Mouse (Mus musculus) forebrain, embryonic 15.5 days (tissue): Measurements from ENCODE around the gene Gm3002. TPM values are rescaled to one million over a fixed set of nuclear protein-coding genes. Genes with fewer than 3 reads are reported as not detected.
"Not testable (repeated sequence)": the region's sequence is repeated elsewhere in the genome, so short reads cannot be mapped to it uniquely, and the experiment has no call there.

Source experiments
- ATAC-seq: fragments of 200-750 bp; cut with Nextera tagmentation; replicated peaks from 2 replicates; pipeline ENCODE4 v1.8.0; 2017; ENCODE audit warnings: mild to moderate bottlenecking, moderate TSS enrichment, moderate library complexity
- H3K27ac ChIP-seq: fragments of 300-500 bp; sonication (generic); replicated peaks from 2 replicates; pipeline ENCODE4 v1.5.1; 2015; ENCODE audit warnings: mild to moderate bottlenecking, inconsistent platforms
- H3K27me3 ChIP-seq: fragments of 300-500 bp; sonication (generic); 2 replicates; pipeline ENCODE4 v1.6.1; 2015; ENCODE audit warnings: inconsistent platforms
- H3K36me3 ChIP-seq: fragments of 300-500 bp; sonication (generic); 2 replicates; pipeline ENCODE4 v1.6.1; 2015; ENCODE audit warnings: mild to moderate bottlenecking, inconsistent platforms
- H3K4me1 ChIP-seq: fragments of 300-500 bp; sonication (generic); 2 replicates; pipeline ENCODE4 v1.6.1; 2015; ENCODE audit warnings: inconsistent platforms
- H3K4me2 ChIP-seq: fragments of 300-500 bp; sonication (generic); replicated peaks from 2 replicates; pipeline ENCODE4 v1.6.1; 2015; ENCODE audit warnings: mild to moderate bottlenecking, inconsistent platforms
- H3K4me3 ChIP-seq: fragments of 300-500 bp; sonication (generic); 2 replicates; pipeline ENCODE4 v1.5.1; 2015; ENCODE audit warnings: mild to moderate bottlenecking, inconsistent platforms
- H3K9ac ChIP-seq: fragments of 300-500 bp; sonication (generic); replicated peaks from 2 replicates; pipeline ENCODE4 v1.6.1; 2015; ENCODE audit warnings: mild to moderate bottlenecking, inconsistent platforms
- H3K9me3 ChIP-seq: fragments of 300-500 bp; sonication (generic); 2 replicates; pipeline ENCODE4 v1.6.1; 2016; ENCODE audit warnings: inconsistent platforms
- WGBS: fragments of 180-500 bp; shearing (Covaris S2); methylation state at CpG from one replicate; pipeline ENCODE4 v1.1.7; 2015; ENCODE audit warnings: mixed read lengths; 5-methylcytosine and 5-hydroxymethylcytosine counted together
- polyA plus RNA-seq: library from polyadenylated mRNA; unstranded; fragments of >200 nt; fragmentation: Nextera tagmentation; extraction: Ambion mirVana; gene quantifications from 2 replicates; pipeline ENCODE4 v1.2.1, GENCODE M21; 2015

Gm3002 gene
- 3.4 and 3.7 TPM in 2 replicates for polyA plus RNA-seq

DNA sequence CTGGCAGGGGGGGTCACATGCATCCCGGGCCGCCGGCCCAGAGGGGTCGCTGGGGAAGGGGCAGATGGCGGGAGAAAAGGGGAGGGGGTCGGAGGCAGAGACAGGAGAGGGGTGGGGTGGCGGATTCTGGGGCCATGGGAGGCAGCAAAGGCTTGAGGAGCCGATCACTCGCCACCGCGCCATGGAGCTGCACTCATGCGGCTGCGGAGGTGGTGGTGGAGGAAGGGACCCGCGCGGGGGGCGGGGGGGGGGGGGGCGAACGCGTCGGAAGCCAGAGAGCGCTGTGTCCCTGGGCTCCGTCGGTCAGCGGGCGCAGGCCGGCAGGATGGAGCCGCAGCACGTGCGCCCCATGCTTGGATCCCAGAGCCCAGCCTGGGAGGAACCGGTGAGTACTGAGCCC is at the start of gene Gm3002:
Gene Gm3002, plus strand, starts transcription at position 301 of the 400 bp plus-strand sequence.
- no CpG with 5 or more reads among the region's 31 CpGs for WGBS
- ATAC-seq: not testable (repeated sequence)

GRCm38 (mm10) chr14:3845945-3846344 is 36.1 kb downstream of the Gm3002 start, which contains the start of gene Gm3033:
TSS of gene Gm3033 (plus strand) at chr14:3846245.
- not testable (repeated sequence) for H3K36me3 ChIP-seq, H3K27ac ChIP-seq, H3K9me3 ChIP-seq, H3K4me2 ChIP-seq, H3K4me1 ChIP-seq, ATAC-seq, H3K9ac ChIP-seq, H3K27me3 ChIP-seq, H3K4me3 ChIP-seq
- no CpG with 5 or more reads among the region's 2 CpGs for WGBS

More for the DNA sequence above, at the start of gene Gm3002:
- H3K9me3 ChIP-seq, H3K27ac ChIP-seq, H3K27me3 ChIP-seq, H3K36me3 ChIP-seq, H3K4me1 ChIP-seq, H3K4me2 ChIP-seq, H3K4me3 ChIP-seq, H3K9ac ChIP-seq: not testable (repeated sequence)

DNA sequence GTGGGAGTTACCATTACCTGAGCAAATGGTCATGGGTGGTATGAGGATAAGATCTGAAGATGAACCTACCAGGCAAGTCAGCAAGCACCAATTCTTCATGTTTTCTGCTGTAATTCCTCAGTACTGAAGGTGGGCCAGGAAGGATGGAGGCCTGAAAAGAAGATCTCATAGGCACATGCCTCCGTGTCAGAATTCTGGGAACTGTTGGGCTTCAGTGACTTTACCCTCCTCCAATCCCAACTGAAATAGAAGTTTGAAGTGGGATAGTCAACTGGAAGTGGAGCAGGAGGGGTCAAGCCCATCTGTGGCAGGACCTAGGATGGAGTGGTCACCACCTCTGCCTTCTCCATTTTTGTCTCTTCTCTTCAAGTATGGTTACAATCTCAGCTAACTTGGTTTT is 74.0 kb downstream of the Gm3002 start, which contains the start of gene Gm2916:
Gene Gm2916, plus strand, starts transcription at position 301 of the 400 bp plus-strand sequence.
- ATAC-seq, H3K9me3 ChIP-seq, H3K4me1 ChIP-seq, H3K9ac ChIP-seq, H3K36me3 ChIP-seq, H3K27ac ChIP-seq, H3K27me3 ChIP-seq, H3K4me2 ChIP-seq, H3K4me3 ChIP-seq: not testable (repeated sequence)
- no CpG with 5 or more reads among the region's 1 CpGs for WGBS

- not testable (repeated sequence) for H3K9me3 ChIP-seq, H3K9ac ChIP-seq, H3K27me3 ChIP-seq, ATAC-seq, H3K4me2 ChIP-seq, H3K4me3 ChIP-seq, H3K27ac ChIP-seq, H3K4me1 ChIP-seq, H3K36me3 ChIP-seq
- WGBS: 60% methylated on average over 1 of the region's 2 CpGs
Measured at GRCm38 (mm10) chr14:3931456-3931855, 121.6 kb downstream of the Gm3002 start, which contains the start of gene Gm3029. TSS of gene Gm3029 (plus strand) at chr14:3931756.

- not testable (repeated sequence) for H3K27ac ChIP-seq, H3K9ac ChIP-seq, H3K4me1 ChIP-seq, H3K36me3 ChIP-seq, H3K4me3 ChIP-seq, H3K9me3 ChIP-seq, H3K4me2 ChIP-seq, H3K27me3 ChIP-seq, ATAC-seq
- no CpG with 5 or more reads among the region's 2 CpGs for WGBS
Measured at GRCm38 (mm10) chr14:3963247-3963646, 153.4 kb downstream of the Gm3002 start, which contains the start of gene Gm3095. TSS of gene Gm3095 (plus strand) at chr14:3963547.

- not testable (repeated sequence) for H3K4me3 ChIP-seq
- WGBS: 71% methylated on average over 1 of the region's 3 CpGs
Measured at GRCm38 (mm10) chr14:3998094-3998493, 188.2 kb downstream of the Gm3002 start, which contains the start of gene Gm3099. TSS of gene Gm3099 (plus strand) at chr14:3998394.

More at GRCm38 (mm10) chr14:3998094-3998493, 188.2 kb downstream of the Gm3002 start, which contains the start of gene Gm3099:
- H3K27ac ChIP-seq, H3K4me2 ChIP-seq, H3K9me3 ChIP-seq, H3K9ac ChIP-seq, H3K27me3 ChIP-seq, ATAC-seq, H3K36me3 ChIP-seq, H3K4me1 ChIP-seq: not testable (repeated sequence)

Other genes starting within 250 kb of the Gm3002 start
- not detected in 2 replicates for gene Gm3012, start 175.6 kb upstream of the Gm3002 start, polyA plus RNA-seq
- gene Gm3020, start 158.0 kb upstream of the Gm3002 start, polyA plus RNA-seq: 11.3 and 12.4 TPM in 2 replicates
- gene Gm3043, start 121.3 kb upstream of the Gm3002 start, polyA plus RNA-seq: not detected in 2 replicates
- 0.17 TPM in 2 replicates for gene Gm3033, start 36.2 kb downstream of the Gm3002 start, polyA plus RNA-seq
- not detected in 2 replicates for gene Gm2916, start 74.1 kb downstream of the Gm3002 start, polyA plus RNA-seq
- not detected in 2 replicates for gene Gm3029, start 121.7 kb downstream of the Gm3002 start, polyA plus RNA-seq
- 0.78 and 0.83 TPM in 2 replicates for gene Gm3095, start 153.5 kb downstream of the Gm3002 start, polyA plus RNA-seq
- gene Gm3099, start 188.3 kb downstream of the Gm3002 start, polyA plus RNA-seq: not detected in 2 replicates
- gene Gm5796, start 213.9 kb downstream of the Gm3002 start, polyA plus RNA-seq: 3.0 and 3.6 TPM in 2 replicates